Mouse (Mus musculus) lung, embryonic 15.5 days (tissue): ENCODE measurements around the gene R3hdm1. TPM values are rescaled to one million over a fixed set of nuclear protein-coding genes. Genes with fewer than 3 reads are reported as not detected.
A peak's percentile ranks its signal among the peaks of the same experiment; 100 is the strongest.
"Not testable (repeated sequence)": the region's sequence is repeated elsewhere in the genome, so short reads cannot be mapped to it uniquely, and the experiment has no call there.

ENCODE experiments used
- ATAC-seq: fragments of 200-750 bp; cut with Nextera tagmentation; 2 replicates; pipeline ENCODE4 v1.8.0; 2017; ENCODE audit warnings: moderate number of reproducible peaks, borderline replicate concordance; ENCODE audit not compliant: low FRiP score, low TSS enrichment; ENCODE audit errors: extremely low read depth
- H3K27ac ChIP-seq: fragments of 300-500 bp; sonication (generic); 2 replicates; pipeline ENCODE4 v1.5.1; 2015; ENCODE audit warnings: moderate library complexity, mild to moderate bottlenecking, inconsistent platforms
- H3K27me3 ChIP-seq: fragments of 300-500 bp; sonication (generic); 2 replicates; pipeline ENCODE4 v1.6.1; 2015; ENCODE audit warnings: inconsistent platforms
- H3K36me3 ChIP-seq: fragments of 300-500 bp; sonication (generic); 2 replicates; pipeline ENCODE4 v1.6.1; 2015; ENCODE audit warnings: inconsistent platforms
- H3K4me1 ChIP-seq: fragments of 300-500 bp; sonication (generic); 2 replicates; pipeline ENCODE4 v1.6.1; 2015; ENCODE audit warnings: inconsistent platforms
- H3K4me2 ChIP-seq: fragments of 300-500 bp; sonication (generic); 2 replicates; pipeline ENCODE4 v1.6.1; 2015; ENCODE audit warnings: inconsistent platforms, mild to moderate bottlenecking, moderate library complexity
- H3K4me3 ChIP-seq: fragments of 300-500 bp; sonication (generic); 2 replicates; pipeline ENCODE4 v1.5.1; 2015; ENCODE audit warnings: mild to moderate bottlenecking, inconsistent platforms
- H3K9ac ChIP-seq: fragments of 300-500 bp; sonication (generic); 2 replicates; pipeline ENCODE4 v1.6.1; 2015; ENCODE audit warnings: inconsistent platforms
- H3K9me3 ChIP-seq: fragments of 300-500 bp; sonication (generic); 2 replicates; pipeline ENCODE4 v1.6.1; 2016; ENCODE audit warnings: inconsistent platforms
- WGBS: fragments of 180-500 bp; shearing (Covaris S2); methylation state at CpG from one replicate; pipeline ENCODE4 v1.1.7; 2015; 5-methylcytosine and 5-hydroxymethylcytosine counted together
- polyA plus RNA-seq: library from polyadenylated mRNA; unstranded; fragments of >200 nt; fragmentation: Nextera tagmentation; extraction: Ambion mirVana; gene quantifications from 2 replicates; pipeline ENCODE4 v1.2.1, GENCODE M21; 2015

R3hdm1 gene
- polyA plus RNA-seq, 1 experiment from 2014 or later: 59.7 TPM

- Histone ChIP-seq H3K4me2 (no peak overlapping the region), H3K9me3 (no peaks in the 10 kb centered on the region), H3K9ac (no peak overlapping the region), H3K27me3 (no peaks in the 10 kb centered on the region), H3K4me3 (no peak overlapping the region), H3K27ac (no peak overlapping the region), H3K36me3 (no peaks in the 10 kb centered on the region), H3K4me1 (no peaks in the 10 kb centered on the region)
- ATAC-seq: no peak
- WGBS: 85% methylated on average over 2 of the region's 2 CpGs
Measured at GRCm38 (mm10) chr1:128077788-128078187, 25.3 kb upstream of the R3hdm1 start.

GRCm38 (mm10) chr1:128078646-128079045 is 24.5 kb upstream of the R3hdm1 start:
- H3K4me2 ChIP-seq: no peak overlapping the region
- no peak for ATAC-seq
- no peaks in the 10 kb centered on the region for H3K36me3 ChIP-seq
- H3K27me3 ChIP-seq: no peaks in the 10 kb centered on the region
- H3K4me1 ChIP-seq: no peaks in the 10 kb centered on the region
- H3K4me3 ChIP-seq: no peak overlapping the region
- no peaks in the 10 kb centered on the region for H3K9me3 ChIP-seq
- no peak overlapping the region for H3K9ac ChIP-seq
- 96% methylated on average over 1 of the region's 1 CpGs for WGBS
- H3K27ac ChIP-seq: no peak overlapping the region

- WGBS: 77% methylated on average over 5 of the region's 5 CpGs
- H3K4me2 ChIP-seq: no peak overlapping the region
- H3K4me3 ChIP-seq: no peak overlapping the region
- no peaks in the 10 kb centered on the region for H3K36me3 ChIP-seq
- no peaks in the 10 kb centered on the region for H3K9me3 ChIP-seq
- ATAC-seq: no peak
- H3K27me3 ChIP-seq: no peaks in the 10 kb centered on the region
- H3K9ac ChIP-seq: no peak overlapping the region
- H3K4me1 ChIP-seq: no peaks in the 10 kb centered on the region
- H3K27ac ChIP-seq: no peak overlapping the region
Measured at GRCm38 (mm10) chr1:128080936-128081696, 22.0 kb upstream of the R3hdm1 start.

- H3K36me3 ChIP-seq: no peaks in the 10 kb centered on the region
- no peak overlapping the region for H3K4me3 ChIP-seq
- no peaks in the 10 kb centered on the region for H3K4me1 ChIP-seq
- no peaks in the 10 kb centered on the region for H3K9me3 ChIP-seq
- H3K27me3 ChIP-seq: no peaks in the 10 kb centered on the region
- no peak overlapping the region for H3K27ac ChIP-seq
- ATAC-seq: no peak
- H3K4me2 ChIP-seq: no peak overlapping the region
- no peak overlapping the region for H3K9ac ChIP-seq
- 77% methylated on average over 7 of the region's 7 CpGs for WGBS
Measured at GRCm38 (mm10) chr1:128081873-128082272, 21.2 kb upstream of the R3hdm1 start.

- no peak for ATAC-seq
Measured at GRCm38 (mm10) chr1:128082800-128083199, 20.3 kb upstream of the R3hdm1 start.

GRCm38 (mm10) chr1:128094686-128095085 is 8.4 kb upstream of the R3hdm1 start:
- 88% methylated on average over 1 of the region's 2 CpGs for WGBS
- Histone ChIP-seq H3K4me3 (no peak overlapping the region), H3K9ac (no peak overlapping the region), H3K4me2 (no peak overlapping the region), H3K4me1 (no peaks in the 10 kb centered on the region), H3K9me3 (no peaks in the 10 kb centered on the region), H3K27ac (no peak overlapping the region), H3K36me3 (0 out of 2 replicates have a peak, but pooled peaks cover 4% of the 10 kb centered on the region), H3K27me3 (no peaks in the 10 kb centered on the region)
- no peak for ATAC-seq

More at GRCm38 (mm10) chr1:128082800-128083199, 20.3 kb upstream of the R3hdm1 start:
- Histone ChIP-seq H3K4me3 (no peak overlapping the region), H3K27ac (no peak overlapping the region), H3K9ac (no peak overlapping the region), H3K4me2 (no peak overlapping the region), H3K4me1 (no peaks in the 10 kb centered on the region), H3K27me3 (no peaks in the 10 kb centered on the region), H3K36me3 (no peaks in the 10 kb centered on the region), H3K9me3 (no peaks in the 10 kb centered on the region)
- 74% methylated on average over 7 of the region's 7 CpGs for WGBS

GRCm38 (mm10) chr1:128098309-128098708 is 4.8 kb upstream of the R3hdm1 start:
- no peaks in the 10 kb centered on the region for H3K36me3 ChIP-seq
- H3K4me3 ChIP-seq: no peak overlapping the region
- no peaks in the 10 kb centered on the region for H3K9me3 ChIP-seq
- no peak overlapping the region for H3K4me2 ChIP-seq
- H3K4me1 ChIP-seq: no peaks in the 10 kb centered on the region
- 97% methylated on average over 1 of the region's 1 CpGs for WGBS
- no peaks in the 10 kb centered on the region for H3K27me3 ChIP-seq
- no peak for ATAC-seq
- H3K9ac ChIP-seq: no peak overlapping the region
- no peak overlapping the region for H3K27ac ChIP-seq

GRCm38 (mm10) chr1:128102251-128102640 is 855 bp upstream of the R3hdm1 start:
- Histone ChIP-seq H3K4me1 (peaks cover 7% of the 10 kb centered on the region), H3K36me3 (no peaks in the 10 kb centered on the region), H3K27me3 (no peaks in the 10 kb centered on the region), H3K4me3 (peak overlapping the region; percentile 93), H3K27ac (peak overlapping the region; percentile 91), H3K4me2 (peak overlapping the region; percentile 62), H3K9me3 (no peaks in the 10 kb centered on the region), H3K9ac (peak overlapping the region; percentile 44)
- WGBS: under 1% methylated on average over 15 of the region's 15 CpGs
- ATAC-seq: peak; percentile 52

GRCm38 (mm10) chr1:128103520-128104088 is 503 bp downstream of the R3hdm1 start:
- peak overlapping the region; percentile 93 for H3K4me3 ChIP-seq
- peak overlapping the region; percentile 72 for H3K9ac ChIP-seq
- H3K9me3 ChIP-seq: no peaks in the 10 kb centered on the region
- H3K27ac ChIP-seq: peak overlapping the region; percentile 89
- H3K27me3 ChIP-seq: no peaks in the 10 kb centered on the region
- H3K36me3 ChIP-seq: no peaks in the 10 kb centered on the region
- WGBS: under 1% methylated on average over 41 of the region's 47 CpGs
- H3K4me1 ChIP-seq: peaks cover 7% of the 10 kb centered on the region
- peak overlapping the region; percentile 73 for H3K4me2 ChIP-seq
- ATAC-seq: peak; percentile 60

- H3K4me1 ChIP-seq: no peaks in the 10 kb centered on the region
- no peaks in the 10 kb centered on the region for H3K27me3 ChIP-seq
- H3K36me3 ChIP-seq: no peaks in the 10 kb centered on the region
- H3K4me2 ChIP-seq: no peak overlapping the region
- H3K9ac ChIP-seq: no peak overlapping the region
- ATAC-seq: no peak
- H3K4me3 ChIP-seq: no peak overlapping the region
- 94% methylated on average over 4 of the region's 4 CpGs for WGBS
- H3K9me3 ChIP-seq: no peaks in the 10 kb centered on the region
- no peak overlapping the region for H3K27ac ChIP-seq
Measured at GRCm38 (mm10) chr1:128120913-128121627, 18.0 kb downstream of the R3hdm1 start.

- not testable (repeated sequence) for H3K9ac ChIP-seq, H3K4me3 ChIP-seq, H3K4me2 ChIP-seq, H3K36me3 ChIP-seq, H3K27me3 ChIP-seq, H3K27ac ChIP-seq, H3K9me3 ChIP-seq, ATAC-seq, H3K4me1 ChIP-seq
Measured at GRCm38 (mm10) chr1:128136222-128136621, 33.1 kb downstream of the R3hdm1 start.

GRCm38 (mm10) chr1:128141039-128141438 is 37.9 kb downstream of the R3hdm1 start:
- H3K36me3 ChIP-seq: no peaks in the 10 kb centered on the region
- no peak overlapping the region for H3K27ac ChIP-seq
- H3K4me3 ChIP-seq: no peak overlapping the region
- H3K27me3 ChIP-seq: no peaks in the 10 kb centered on the region
- no peaks in the 10 kb centered on the region for H3K9me3 ChIP-seq
- ATAC-seq: no peak
- no peaks in the 10 kb centered on the region for H3K4me1 ChIP-seq
- no peak overlapping the region for H3K4me2 ChIP-seq
- H3K9ac ChIP-seq: no peak overlapping the region
